Mouse (Mus musculus): ENCODE results near the gene Zfp579. TPM values are rescaled to one million over a fixed set of nuclear protein-coding genes. Genes with fewer than 3 reads are reported as not detected.

The Zfp579 gene
- polyA plus RNA-seq, 1 experiment from 2014 or later = 67.7 TPM

- H3K4me3 ChIP-seq (ENCODE audit: low read depth, low read length) = no peak overlapping the region
Observed at GRCm38 (mm10) chr7:5017931-5018330, 22.0 kb upstream of the Zfp579 start.

GRCm38 (mm10) chr7:5017352-5017751 is 21.4 kb upstream of the Zfp579 start:
- Histone ChIP-seq H3K27ac (ENCODE audit: low read depth, low read length) (no peak overlapping the region), H3K4me1 (ENCODE audit: control insufficient read depth, insufficient read depth, low read length) (peaks cover 7% of the 10 kb centered on the region), H3K4me2 (ENCODE audit: low read depth, low read length) (no peak overlapping the region), H3K4me3 (ENCODE audit: low read depth, low read length) (no peak overlapping the region), H3K36me3 (ENCODE audit: control insufficient read depth, insufficient read depth, low read length) (peaks cover 8% of the 10 kb centered on the region; the same call in 1 of the 2 replicates), H3K27me3 (ENCODE audit: control insufficient read depth, insufficient read depth, low read length) (no peaks in the 10 kb centered on the region), H3K9ac (replicated peaks; ENCODE audit: low read depth, low read length) (no peak overlapping the region), H3K9me3 (ENCODE audit: control insufficient read depth, low read length) (no peaks in the 10 kb centered on the region)
- ATAC-seq (ENCODE audit: low read depth) = no peak
- WGBS = 93% methylated on average over 16 of the region's 16 CpGs

More at GRCm38 (mm10) chr7:5017931-5018330, 22.0 kb upstream of the Zfp579 start:
- H3K27ac ChIP-seq (ENCODE audit: low read depth, low read length) = no peak overlapping the region
- H3K9me3 ChIP-seq (ENCODE audit: control insufficient read depth, low read length) = no peaks in the 10 kb centered on the region
- H3K36me3 ChIP-seq (ENCODE audit: control insufficient read depth, insufficient read depth, low read length) = peaks cover 6% of the 10 kb centered on the region; the same call in 1 of the 2 replicates
- H3K27me3 ChIP-seq (ENCODE audit: control insufficient read depth, insufficient read depth, low read length) = no peaks in the 10 kb centered on the region
- peaks cover 7% of the 10 kb centered on the region for H3K4me1 ChIP-seq (ENCODE audit: control insufficient read depth, insufficient read depth, low read length)
- ATAC-seq (ENCODE audit: low read depth) = no peak
- H3K4me2 ChIP-seq (ENCODE audit: low read depth, low read length) = no peak overlapping the region
- WGBS = 96% methylated on average over 21 of the region's 21 CpGs
- H3K9ac ChIP-seq (replicated peaks; ENCODE audit: low read depth, low read length) = no peak overlapping the region

DNA sequence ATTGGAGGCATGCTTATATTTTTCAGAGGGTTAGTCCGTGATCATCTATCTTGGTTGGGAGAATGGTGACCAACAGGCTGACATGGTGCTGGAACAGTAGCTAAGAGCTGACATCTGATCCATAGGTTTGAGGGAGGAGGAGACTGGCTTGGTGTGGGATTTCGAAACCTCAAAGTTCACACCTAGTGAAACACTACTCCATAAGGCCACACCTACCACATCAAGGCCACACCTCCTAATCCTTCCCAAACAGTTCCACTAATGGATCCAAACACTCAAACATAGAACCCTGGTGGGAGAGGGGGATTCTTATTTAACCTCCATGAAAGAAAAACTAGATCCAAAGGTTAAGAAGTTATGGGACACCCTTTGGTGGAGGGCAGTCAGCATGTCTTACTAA is 21.0 kb upstream of the Zfp579 start:
- peaks cover 6% of the 10 kb centered on the region; the same call in 1 of the 2 replicates for H3K36me3 ChIP-seq (ENCODE audit: control insufficient read depth, insufficient read depth, low read length)
- H3K9ac ChIP-seq (replicated peaks; ENCODE audit: low read depth, low read length) = no peak overlapping the region
- H3K27ac ChIP-seq (ENCODE audit: low read depth, low read length) = no peak overlapping the region
- no peak overlapping the region for H3K4me2 ChIP-seq (ENCODE audit: low read depth, low read length)
- ATAC-seq (ENCODE audit: low read depth) = no peak
- H3K27me3 ChIP-seq (ENCODE audit: control insufficient read depth, insufficient read depth, low read length) = no peaks in the 10 kb centered on the region
- WGBS = 96% methylated on average over 2 of the region's 2 CpGs
- no peak overlapping the region for H3K4me3 ChIP-seq (ENCODE audit: low read depth, low read length)
- peaks cover 7% of the 10 kb centered on the region for H3K4me1 ChIP-seq (ENCODE audit: control insufficient read depth, insufficient read depth, low read length)
- H3K9me3 ChIP-seq (ENCODE audit: control insufficient read depth, low read length) = no peaks in the 10 kb centered on the region

DNA sequence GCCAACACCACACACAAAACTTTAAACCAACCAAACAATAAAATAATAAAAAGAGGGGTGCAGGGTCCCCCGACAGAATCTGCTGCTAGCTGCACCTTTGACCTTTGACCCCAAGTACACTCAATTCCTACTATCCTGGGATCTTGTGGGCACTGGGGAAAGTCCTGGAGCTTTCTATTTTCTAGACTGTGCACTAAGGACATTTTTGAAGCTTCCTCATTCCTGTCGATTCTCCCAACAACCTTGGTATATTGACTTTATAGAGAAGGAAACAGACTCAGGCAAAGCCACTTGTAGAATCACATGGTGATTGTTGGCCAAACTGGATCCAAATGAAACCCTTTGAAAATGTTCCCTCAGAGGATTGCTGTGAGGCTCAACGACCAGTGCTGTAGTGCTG is 20.1 kb upstream of the Zfp579 start:
- H3K4me2 ChIP-seq (ENCODE audit: low read depth, low read length) = peak overlapping the region; percentile 46
- peak overlapping the region; percentile 98 for H3K27ac ChIP-seq (ENCODE audit: low read depth, low read length)
- WGBS = 53% methylated on average over 3 of the region's 3 CpGs
- H3K9ac ChIP-seq (replicated peaks; ENCODE audit: low read depth, low read length) = no peak overlapping the region
- H3K4me1 ChIP-seq (ENCODE audit: control insufficient read depth, insufficient read depth, low read length) = peaks cover 2% of the 10 kb centered on the region
- peak overlapping the region; percentile 58 for H3K4me3 ChIP-seq (ENCODE audit: low read depth, low read length)
- peaks cover 11% of the 10 kb centered on the region for H3K36me3 ChIP-seq (ENCODE audit: control insufficient read depth, insufficient read depth, low read length)
- H3K27me3 ChIP-seq (ENCODE audit: control insufficient read depth, insufficient read depth, low read length) = no peaks in the 10 kb centered on the region
- ATAC-seq (ENCODE audit: low read depth) = no peak
- no peaks in the 10 kb centered on the region for H3K9me3 ChIP-seq (ENCODE audit: control insufficient read depth, low read length)

GRCm38 (mm10) chr7:5015118-5016001 is 19.4 kb upstream of the Zfp579 start, which contains the start of gene Gm44973:
Gene Gm44973, plus strand, starts transcription at chr7:5015496.
- Histone ChIP-seq H3K27ac (ENCODE audit: low read depth, low read length) (peak within 1 kb of the TSS; percentile 98), H3K9ac (replicated peaks; ENCODE audit: low read depth, low read length) (peak within 1 kb of the TSS; percentile 70), H3K4me1 (ENCODE audit: control insufficient read depth, insufficient read depth, low read length) (no peaks in the 10 kb centered on the region), H3K27me3 (ENCODE audit: control insufficient read depth, insufficient read depth, low read length) (no peaks in the 10 kb centered on the region), H3K4me3 (ENCODE audit: low read depth, low read length) (peak within 1 kb of the TSS; percentile 58), H3K4me2 (ENCODE audit: low read depth, low read length) (peak within 1 kb of the TSS; percentile 46), H3K9me3 (ENCODE audit: control insufficient read depth, low read length) (no peaks in the 10 kb centered on the region), H3K36me3 (ENCODE audit: control insufficient read depth, insufficient read depth, low read length) (peaks cover 16% of the 10 kb centered on the region)
- WGBS = under 1% methylated on average over 41 of the region's 76 CpGs
- ATAC-seq (ENCODE audit: low read depth) = peak; percentile 77

- Histone ChIP-seq H3K36me3 (ENCODE audit: control insufficient read depth, insufficient read depth, low read length) (peaks cover 20% of the 10 kb centered on the region), H3K27me3 (ENCODE audit: control insufficient read depth, insufficient read depth, low read length) (no peaks in the 10 kb centered on the region), H3K9ac (replicated peaks; ENCODE audit: low read depth, low read length) (peak within 1 kb of the TSS; percentile 70), H3K27ac (ENCODE audit: low read depth, low read length) (peak within 1 kb of the TSS; percentile 98), H3K4me2 (ENCODE audit: low read depth, low read length) (peak within 1 kb of the TSS; percentile 46), H3K9me3 (ENCODE audit: control insufficient read depth, low read length) (no peaks in the 10 kb centered on the region), H3K4me1 (ENCODE audit: control insufficient read depth, insufficient read depth, low read length) (no peaks in the 10 kb centered on the region), H3K4me3 (ENCODE audit: low read depth, low read length) (peak within 1 kb of the TSS; percentile 58)
- under 1% methylated on average over 42 of the region's 42 CpGs for WGBS
- peak; percentile 81 for ATAC-seq (ENCODE audit: low read depth)
Observed at GRCm38 (mm10) chr7:5014251-5015117, 18.5 kb upstream of the Zfp579 start, which contains the start of the genes Zfp524 and Fiz1. Gene Zfp524, plus strand, starts transcription at chr7:5014415. Gene Fiz1, minus strand, starts transcription at chr7:5014697.

- WGBS = 93% methylated on average over 27 of the region's 27 CpGs
- Histone ChIP-seq H3K4me1 (ENCODE audit: control insufficient read depth, insufficient read depth, low read length) (no peaks in the 10 kb centered on the region), H3K27me3 (ENCODE audit: control insufficient read depth, insufficient read depth, low read length) (no peaks in the 10 kb centered on the region), H3K36me3 (ENCODE audit: control insufficient read depth, insufficient read depth, low read length) (peaks cover 32% of the 10 kb centered on the region), H3K4me2 (ENCODE audit: low read depth, low read length) (no peak overlapping the region), H3K4me3 (ENCODE audit: low read depth, low read length) (no peak overlapping the region), H3K27ac (ENCODE audit: low read depth, low read length) (no peak overlapping the region), H3K9ac (replicated peaks; ENCODE audit: low read depth, low read length) (no peak overlapping the region), H3K9me3 (ENCODE audit: control insufficient read depth, low read length) (no peaks in the 10 kb centered on the region)
- ATAC-seq (ENCODE audit: low read depth) = no peak
Observed at GRCm38 (mm10) chr7:5012681-5013513, 16.9 kb upstream of the Zfp579 start.

- H3K36me3 ChIP-seq (ENCODE audit: control insufficient read depth, insufficient read depth, low read length) = peaks cover 40% of the 10 kb centered on the region
Observed at GRCm38 (mm10) chr7:5008229-5008628, 12.3 kb upstream of the Zfp579 start.

More at GRCm38 (mm10) chr7:5008229-5008628, 12.3 kb upstream of the Zfp579 start:
- ATAC-seq (ENCODE audit: low read depth) = no peak
- no peaks in the 10 kb centered on the region for H3K9me3 ChIP-seq (ENCODE audit: control insufficient read depth, low read length)
- H3K27me3 ChIP-seq (ENCODE audit: control insufficient read depth, insufficient read depth, low read length) = no peaks in the 10 kb centered on the region
- H3K4me3 ChIP-seq (ENCODE audit: low read depth, low read length) = no peak overlapping the region
- H3K4me2 ChIP-seq (ENCODE audit: low read depth, low read length) = no peak overlapping the region
- 97% methylated on average over 26 of the region's 26 CpGs for WGBS
- no peaks in the 10 kb centered on the region for H3K4me1 ChIP-seq (ENCODE audit: control insufficient read depth, insufficient read depth, low read length)
- no peak overlapping the region for H3K27ac ChIP-seq (ENCODE audit: low read depth, low read length)
- no peak overlapping the region for H3K9ac ChIP-seq (replicated peaks; ENCODE audit: low read depth, low read length)
